Mouse (Mus musculus) bone marrow, adult 2 months (tissue): ENCODE results near the gene Pgam5. TPM values are rescaled to one million over a fixed set of nuclear protein-coding genes. Genes with fewer than 3 reads are reported as not detected.

Experiments
- H3K27ac ChIP-seq: fragments of 200-500 bp; 2 replicates; pipeline ENCODE4 v1.5.1; 2012; ENCODE audit warnings: low read depth, mild to moderate bottlenecking, control low read depth, inconsistent platforms, low read length; ENCODE audit not compliant: control insufficient read depth, poor library complexity, insufficient read depth
- H3K4me1 ChIP-seq: fragments of 200-500 bp; 2 replicates; pipeline ENCODE4 v1.6.1; 2011; ENCODE audit warnings: low read length; ENCODE audit not compliant: control insufficient read depth, insufficient read depth
- H3K4me3 ChIP-seq: fragments of 200-500 bp; replicated peaks from 2 replicates; pipeline ENCODE3; 2011; ENCODE audit warnings: mild to moderate bottlenecking, low read depth, low read length, control low read depth; ENCODE audit not compliant: control insufficient read depth
- CTCF ChIP-seq: fragments of 200-500 bp; IDR thresholded peaks from 2 replicates; pipeline ENCODE4 v1.5.1; 2011; ENCODE audit warnings: low read length, control low read depth; ENCODE audit not compliant: control insufficient read depth, insufficient read depth
- POLR2A ChIP-seq: fragments of 200-500 bp; IDR thresholded peaks from 2 replicates; pipeline ENCODE4 v1.6.1; 2011; ENCODE audit warnings: low read depth, mild to moderate bottlenecking, control low read depth, low read length, borderline replicate concordance; ENCODE audit not compliant: control insufficient read depth
- WGBS: fragments of 180-500 bp; shearing (Covaris S2); methylation state at CpG from one replicate; pipeline ENCODE4 v1.1.7; 2018; 5-methylcytosine and 5-hydroxymethylcytosine counted together
- polyA plus RNA-seq: library from polyadenylated mRNA; stranded (reverse); fragments of >200 nt; gene quantifications from 2 replicates; pipeline ENCODE4 v1.2.4, GENCODE M21; 2011; ENCODE audit warnings: low replicate concordance; ENCODE audit not compliant: missing spikeins, insufficient read depth, insufficient read length

The Pgam5 gene
- 12.9 and 24.3 TPM in 2 replicates for polyA plus RNA-seq

DNA sequence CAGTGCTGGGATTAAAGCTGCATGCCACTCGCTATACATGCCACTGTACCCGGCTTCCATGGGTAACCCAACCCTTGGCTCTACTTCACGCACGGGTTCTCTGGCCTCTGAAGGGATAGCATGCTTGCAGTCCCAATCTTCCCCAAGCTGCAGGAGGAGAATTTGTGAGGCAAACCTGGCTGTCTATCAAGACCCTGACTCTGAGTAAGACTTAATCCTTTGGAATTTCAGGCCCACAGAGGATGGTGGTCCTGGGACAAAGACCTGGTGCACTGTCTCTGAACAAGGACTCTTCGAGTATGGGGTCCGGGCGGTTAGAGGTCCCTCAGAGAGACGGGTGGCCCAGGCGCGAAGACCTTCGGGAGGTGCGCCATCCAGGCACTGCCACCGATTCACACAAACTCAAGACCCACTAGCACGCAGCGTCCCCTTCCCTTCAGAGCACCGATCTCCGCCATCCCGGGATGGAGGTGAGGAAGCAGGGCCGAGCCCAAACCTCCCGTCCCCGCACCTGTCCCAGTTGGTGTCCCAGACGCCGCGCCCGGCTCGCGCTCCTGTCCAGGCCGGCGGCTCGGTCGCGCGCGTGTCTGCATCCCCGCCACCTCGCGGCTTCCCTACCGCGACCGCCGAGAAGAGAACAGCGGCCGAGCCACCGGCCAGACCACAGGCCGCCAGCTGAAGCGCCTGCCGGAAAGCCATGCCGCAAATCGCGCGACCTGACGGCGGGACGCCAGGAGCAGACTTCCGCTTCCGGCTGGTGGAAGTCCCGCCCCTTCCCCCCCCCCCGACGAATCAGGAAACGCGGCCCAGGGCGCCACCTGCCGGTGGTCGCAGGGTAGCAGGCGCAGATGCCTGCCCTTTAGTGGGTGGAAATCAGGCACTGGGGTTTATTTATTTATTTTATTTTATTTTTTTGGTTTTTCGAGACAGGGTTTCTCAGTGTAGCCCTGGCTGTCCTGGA, at the start of gene Pgam5:
Gene Pgam5, minus strand, starts transcription at position 773 of the 961 bp plus-strand sequence.
- 1% methylated on average over 66 of the region's 66 CpGs for WGBS
- Histone ChIP-seq H3K4me1 (no peaks in the 10 kb centered on the region; the same call in 1 of the 2 replicates), H3K27ac (peak within 1 kb of the TSS; percentile 64; the same call in 1 of the 2 replicates), H3K4me3 (peak within 1 kb of the TSS; percentile 94)
- peak; percentile 75 for TF ChIP-seq CTCF
- peak; percentile 66; the same call in 1 of the 2 replicates for TF ChIP-seq POLR2A

DNA sequence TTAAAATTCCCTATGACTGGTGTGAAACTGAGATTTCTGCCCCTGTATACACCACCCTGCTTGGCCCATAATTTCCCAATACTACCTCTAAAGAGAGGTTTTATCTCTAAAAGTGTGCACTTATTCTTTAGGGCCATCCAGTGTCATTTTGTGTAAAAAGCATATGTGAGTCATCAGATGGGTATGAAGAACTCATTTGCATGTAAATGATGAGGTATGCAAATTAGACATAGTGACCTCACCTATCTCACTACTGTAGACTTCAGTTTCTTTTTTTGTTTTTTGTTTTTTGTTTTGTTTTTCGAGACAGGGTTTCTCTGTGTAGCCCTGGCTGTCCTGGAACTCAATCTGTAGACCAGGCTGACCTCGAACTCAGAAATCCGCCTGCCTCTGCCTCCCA, 43.4 kb upstream of the Pgam5 start:
- Histone ChIP-seq H3K4me3 (no peak overlapping the region), H3K27ac (no peak overlapping the region), H3K4me1 (no peaks in the 10 kb centered on the region)
- TF ChIP-seq POLR2A (no peak), CTCF (no peak)
- WGBS: 87% methylated on average over 3 of the region's 3 CpGs

DNA sequence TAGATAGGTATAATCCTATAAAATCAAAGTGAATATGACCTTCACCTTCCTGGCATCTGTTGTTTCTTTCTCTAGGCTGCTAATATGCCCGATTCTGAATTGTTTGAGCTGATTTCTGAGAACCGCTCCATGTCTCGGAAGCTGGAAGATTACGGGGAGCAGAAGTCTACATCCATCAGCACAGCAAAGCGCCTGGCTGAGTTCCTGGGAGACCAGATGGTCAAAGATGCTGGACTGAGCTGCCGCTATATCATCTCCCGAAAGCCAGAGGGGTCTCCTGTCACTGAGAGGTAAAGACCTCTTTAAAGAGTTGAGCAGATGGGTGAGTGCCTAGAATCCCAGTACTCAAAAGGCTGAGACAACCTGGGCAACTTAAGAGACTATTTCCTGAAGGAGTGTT, 39.1 kb upstream of the Pgam5 start:
- TF ChIP-seq CTCF (no peak), POLR2A (no peak)
- H3K4me3 ChIP-seq: no peak overlapping the region
- no peaks in the 10 kb centered on the region for H3K4me1 ChIP-seq
- WGBS: 93% methylated on average over 7 of the region's 7 CpGs
- no peak overlapping the region for H3K27ac ChIP-seq

DNA sequence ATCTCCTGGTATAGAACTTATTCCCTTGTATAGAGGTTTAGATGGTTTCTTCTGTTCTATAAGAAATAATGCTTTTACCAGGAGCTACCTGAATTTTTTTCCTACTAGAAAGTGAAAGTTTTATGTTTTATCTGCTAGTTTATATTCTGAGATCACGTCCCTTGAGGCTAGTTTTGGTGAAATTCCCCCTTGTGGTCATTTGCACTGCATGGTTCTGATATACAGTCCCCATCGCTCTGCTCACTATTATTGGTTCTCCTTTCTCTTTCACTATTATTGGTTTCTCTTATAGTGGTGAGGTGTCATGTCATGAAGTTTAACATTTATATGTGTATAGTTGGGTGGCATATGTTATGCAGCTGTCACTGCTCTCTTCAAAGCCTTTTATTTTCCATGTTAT, 30.9 kb upstream of the Pgam5 start:
- 80% methylated on average over 2 of the region's 2 CpGs for WGBS
- H3K27ac ChIP-seq: no peak overlapping the region
- no peak overlapping the region for H3K4me3 ChIP-seq
- no peak for TF ChIP-seq POLR2A
- no peak for TF ChIP-seq CTCF
- no peaks in the 10 kb centered on the region for H3K4me1 ChIP-seq

DNA sequence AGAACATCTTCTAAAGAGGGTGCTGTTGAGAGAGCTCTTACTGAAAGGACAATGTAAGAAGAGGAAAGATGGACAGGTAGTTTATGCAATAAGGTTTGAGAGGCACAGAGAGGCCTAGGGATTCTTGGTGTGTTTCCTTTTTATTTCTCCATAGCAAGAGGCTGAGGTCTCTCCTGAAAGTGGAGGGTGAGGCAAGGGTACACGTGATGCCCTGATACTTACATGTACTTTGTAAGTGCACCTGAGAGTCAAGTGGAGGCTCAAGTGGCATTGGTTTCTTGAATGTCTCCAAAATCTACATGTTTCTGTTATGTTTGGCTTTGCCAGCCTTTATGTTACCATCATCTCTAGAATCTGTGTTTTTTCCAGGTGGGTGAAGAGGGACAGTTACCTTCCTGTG, 26.9 kb upstream of the Pgam5 start:
- H3K4me3 ChIP-seq: no peak overlapping the region
- no peak for TF ChIP-seq POLR2A
- TF ChIP-seq CTCF: no peak
- no peaks in the 10 kb centered on the region for H3K4me1 ChIP-seq
- no peak overlapping the region for H3K27ac ChIP-seq
- 88% methylated on average over 1 of the region's 1 CpGs for WGBS

DNA sequence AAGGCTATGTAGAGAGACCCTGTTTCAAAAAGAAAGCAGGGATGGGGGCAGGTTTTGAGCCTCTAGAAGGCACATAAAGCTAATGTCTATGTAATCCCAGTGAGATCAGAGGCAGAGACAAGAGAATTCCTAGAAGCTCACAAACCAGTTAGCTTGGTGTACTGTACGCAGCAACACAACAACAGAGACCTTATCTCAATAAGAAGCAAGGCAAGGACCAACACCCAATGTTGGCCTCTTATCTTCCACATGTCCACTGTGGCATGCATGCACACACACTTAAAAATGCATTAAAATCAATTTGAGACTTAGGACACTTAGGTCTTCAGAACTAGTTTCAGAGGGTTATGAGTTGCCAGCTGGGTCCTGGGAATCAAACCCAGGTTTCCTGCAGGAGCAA, 21.9 kb upstream of the Pgam5 start:
- H3K27ac ChIP-seq: no peak overlapping the region
- TF ChIP-seq POLR2A: no peak
- H3K4me1 ChIP-seq: no peaks in the 10 kb centered on the region
- no peak overlapping the region for H3K4me3 ChIP-seq
- 58% methylated on average over 1 of the region's 1 CpGs for WGBS

DNA sequence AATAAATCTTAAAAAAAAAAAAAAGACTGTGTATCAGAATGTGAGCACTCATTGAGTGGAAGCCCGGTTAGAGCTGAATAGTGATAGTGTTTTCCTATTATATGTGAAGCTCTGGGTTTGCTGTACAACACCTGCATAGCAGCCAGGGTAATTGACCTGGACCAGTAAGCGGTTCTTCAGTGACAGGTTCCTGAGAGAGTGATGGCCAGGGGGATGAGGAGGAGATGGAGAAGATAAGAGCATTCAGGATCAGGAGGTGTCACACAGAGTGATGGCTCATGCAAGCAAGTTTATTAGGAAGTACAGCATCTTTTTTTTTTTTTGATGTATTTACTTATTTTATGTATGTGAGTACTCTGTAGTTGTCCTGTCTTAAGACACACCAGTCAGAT, 17.4 kb upstream of the Pgam5 start:
- no peak overlapping the region for H3K27ac ChIP-seq
- WGBS: 60% methylated on average over 2 of the region's 2 CpGs
- H3K4me1 ChIP-seq: no peaks in the 10 kb centered on the region; the same call in 1 of the 2 replicates
- peak overlapping the region; percentile 46 for H3K4me3 ChIP-seq
- TF ChIP-seq CTCF: no peak
- TF ChIP-seq POLR2A: no peak

DNA sequence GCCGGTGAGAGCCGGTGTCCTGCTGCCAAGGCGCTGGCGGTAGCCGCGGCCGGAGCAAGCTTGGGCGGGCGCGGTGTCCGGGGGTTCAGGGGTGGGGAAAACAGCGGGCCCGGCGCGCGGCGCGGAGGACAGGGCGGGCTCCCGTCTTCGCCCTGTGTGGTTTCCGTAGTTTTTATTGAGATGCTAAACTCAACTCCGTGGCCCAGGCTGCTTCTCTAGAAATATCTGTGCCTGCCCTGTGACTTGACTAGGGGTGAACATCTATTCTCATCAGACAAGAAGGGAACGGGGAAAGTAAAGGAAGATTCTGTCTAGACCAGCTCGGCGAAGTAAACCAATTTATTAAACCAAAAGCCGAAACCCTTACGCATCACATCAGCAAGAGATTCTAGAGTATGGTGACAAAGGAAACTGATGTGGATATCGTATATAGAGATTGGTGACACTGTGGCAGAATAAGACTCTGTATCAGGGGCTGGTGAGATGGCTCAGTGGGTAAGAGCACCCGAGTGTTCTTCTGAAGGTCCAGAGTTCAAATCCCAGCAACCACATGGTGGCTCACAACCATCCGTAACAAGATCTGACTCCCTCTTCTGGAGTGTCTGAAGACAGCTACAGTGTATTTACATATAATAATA, 16.9 kb upstream of the Pgam5 start:
- 1% methylated on average over 31 of the region's 31 CpGs for WGBS
- TF ChIP-seq CTCF: no peak
- TF ChIP-seq POLR2A: no peak
- peak overlapping the region; percentile 83 for H3K27ac ChIP-seq

More for the DNA sequence above, 16.9 kb upstream of the Pgam5 start:
- no peaks in the 10 kb centered on the region; the same call in 1 of the 2 replicates for H3K4me1 ChIP-seq
- H3K4me3 ChIP-seq: peak overlapping the region; percentile 91
